Mouse (Mus musculus) erythroblast, embryonic 14.5 days (primary cell): ENCODE results near the gene H2al1i.

Experiments used
- GATA1 ChIP-seq: IDR thresholded peaks from 2 replicates; pipeline ENCODE4 v1.6.1; 2012; ENCODE audit warnings: low read length, inconsistent platforms, mixed read lengths
- TAL1 ChIP-seq: IDR thresholded peaks from 3 replicates; pipeline ENCODE4 v1.6.1; 2012; ENCODE audit warnings: low read length, inconsistent platforms, mixed read lengths

DNA sequence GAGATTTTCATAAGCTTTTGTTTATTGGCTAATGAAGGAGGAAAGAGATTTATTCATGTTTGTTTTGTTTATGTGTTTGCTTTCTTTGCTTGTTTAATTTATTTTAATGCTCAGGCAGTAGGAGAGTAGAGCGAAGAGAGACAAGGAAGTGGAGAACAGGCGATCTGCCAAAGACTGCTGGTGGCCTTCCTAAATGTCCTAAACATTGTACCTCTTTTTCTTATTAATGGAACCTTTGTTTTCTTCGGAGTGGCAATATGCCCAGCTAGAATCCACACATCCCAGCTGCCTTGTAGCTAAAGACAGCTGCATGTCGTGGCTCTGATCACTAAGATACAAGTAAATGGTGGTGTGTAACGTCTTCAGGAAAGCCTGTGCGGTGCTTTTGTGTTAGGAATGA is 47.4 kb upstream of the H2al1i start:
- no peak for TF ChIP-seq GATA1
- no peak for TF ChIP-seq TAL1
